Mouse (Mus musculus) ovary, postnatal 14 days (tissue): ENCODE data around the gene Ninl.

Experiments used
- DNase-seq: peaks from one replicate; pipeline ENCODE4 v3.0.0; 2022; ENCODE audit warnings: low spot score

Ninl gene

GRCm38 (mm10) chr2:150997618-150998017 is 41.6 kb downstream of the Ninl start:
- no peak for DNase-seq

GRCm38 (mm10) chr2:150995324-150995723 is 43.9 kb downstream of the Ninl start:
- no peak for DNase-seq

- DNase-seq, result no peak
Measured at GRCm38 (mm10) chr2:150991050-150991449, 48.1 kb downstream of the Ninl start.

GRCm38 (mm10) chr2:150990506-150990905 is 48.7 kb downstream of the Ninl start:
- no peak for DNase-seq

GRCm38 (mm10) chr2:150985359-150985758 is 53.8 kb downstream of the Ninl start:
- no peak for DNase-seq

GRCm38 (mm10) chr2:150982051-150982450 is 57.1 kb downstream of the Ninl start:
- no peak for DNase-seq

- no peak for DNase-seq
Measured at GRCm38 (mm10) chr2:150981524-150981923, 57.7 kb downstream of the Ninl start.

- DNase-seq, result no peak
Measured at GRCm38 (mm10) chr2:150979861-150980620, 59.1 kb downstream of the Ninl start.

GRCm38 (mm10) chr2:150978791-150979190 is 60.4 kb downstream of the Ninl start:
- no peak for DNase-seq

GRCm38 (mm10) chr2:150977676-150978075 is 61.5 kb downstream of the Ninl start:
- no peak for DNase-seq

- DNase-seq, result no peak
Measured at GRCm38 (mm10) chr2:150976871-150977270, 62.3 kb downstream of the Ninl start.

GRCm38 (mm10) chr2:150973401-150974115 is 65.6 kb downstream of the Ninl start:
- no peak for DNase-seq

GRCm38 (mm10) chr2:150972681-150973080 is 66.5 kb downstream of the Ninl start:
- no peak for DNase-seq

- no peak for DNase-seq
Measured at GRCm38 (mm10) chr2:150971856-150972255, 67.3 kb downstream of the Ninl start.

- DNase-seq, result no peak
Measured at GRCm38 (mm10) chr2:150969231-150969630, 70.0 kb downstream of the Ninl start.

GRCm38 (mm10) chr2:150967491-150967890 is 71.7 kb downstream of the Ninl start:
- no peak for DNase-seq

GRCm38 (mm10) chr2:150965951-150966350 is 73.2 kb downstream of the Ninl start:
- no peak for DNase-seq

- DNase-seq, result no peak
Measured at GRCm38 (mm10) chr2:150964641-150965040, 74.5 kb downstream of the Ninl start.

- no peak for DNase-seq
Measured at GRCm38 (mm10) chr2:150963246-150963645, 75.9 kb downstream of the Ninl start.

GRCm38 (mm10) chr2:150959521-150959920 is 79.7 kb downstream of the Ninl start:
- no peak for DNase-seq

GRCm38 (mm10) chr2:150955859-150956258 is 83.3 kb downstream of the Ninl start:
- no peak for DNase-seq

GRCm38 (mm10) chr2:150951201-150951600 is 88.0 kb downstream of the Ninl start:
- DNase-seq, result no peak

GRCm38 (mm10) chr2:150950056-150950455 is 89.1 kb downstream of the Ninl start:
- no peak for DNase-seq

- no peak for DNase-seq
Measured at GRCm38 (mm10) chr2:150949652-150950051, 89.5 kb downstream of the Ninl start.
